Mouse (Mus musculus) heart, adult 2 months (tissue): ENCODE data around the gene Gm20388.

Source experiments
- CTCF ChIP-seq: fragments of 200-600 bp; IDR thresholded peaks from 2 replicates; pipeline ENCODE4 v1.8.1; 2022; ENCODE audit warnings: antibody characterized with exemption, mild to moderate bottlenecking, moderate library complexity
- POLR2A ChIP-seq: fragments of 200-500 bp; IDR thresholded peaks from 2 replicates; pipeline ENCODE4 v1.6.1; 2011; ENCODE audit warnings: mild to moderate bottlenecking, low read depth, low read length, control low read depth; ENCODE audit not compliant: insufficient read depth

- TF ChIP-seq CTCF, result no peak
- no peak for TF ChIP-seq POLR2A
Observed at GRCm38 (mm10) chr8:121122368-121122767, 1211.7 kb downstream of the Gm20388 start.
